Mouse (Mus musculus) left cerebral cortex, adult 6 months (tissue): ENCODE data around the gene Vmn2r-ps159. TPM values are rescaled to one million over a fixed set of nuclear protein-coding genes. Genes with fewer than 3 reads are reported as not detected.

Source experiments
- long read RNA-seq, 2 experiments: library from polyadenylated mRNA; unstranded; transcript quantifications; one replicate each; pipeline ENCODE4 v2.0.0; 2019 to 2020
- polyA plus RNA-seq: library from polyadenylated mRNA; unstranded; fragments of <200 nt; fragmentation: Nextera tagmentation; gene quantifications from 2 replicates; pipeline ENCODE4 v1.2.3, GENCODE M21; 2021

The Vmn2r-ps159 gene
- polyA plus RNA-seq, result not detected in 2 replicates
- long read RNA-seq, experiment 1, result 0 reads
- long read RNA-seq, experiment 2, result 0 reads

DNA sequence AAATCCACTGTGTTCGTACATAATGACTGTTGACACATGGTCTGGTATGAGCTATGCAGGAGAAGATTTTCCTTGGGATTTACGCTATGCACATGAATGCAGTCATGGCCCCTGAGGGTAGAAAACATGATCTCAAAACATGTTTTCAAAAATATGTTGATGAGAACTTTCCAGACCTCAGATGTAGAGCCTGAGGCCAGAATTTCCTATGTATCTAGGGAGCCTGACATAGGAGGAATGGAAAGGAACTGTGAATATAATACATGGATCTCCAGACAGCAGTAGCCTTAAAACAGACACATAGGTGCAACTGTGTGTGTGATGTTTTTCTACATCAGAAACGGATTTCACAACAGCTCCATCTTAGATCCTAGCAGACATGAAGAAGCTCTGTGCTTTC lies at the start of gene Vmn2r-ps159:
Gene Vmn2r-ps159 (plus strand): TSS at position 301 of the 400 bp plus-strand sequence.

Other genes with a start within 250 kb of the Vmn2r-ps159 start
- 5.7 and 8.9 TPM in 2 replicates for gene 9430015G10Rik, start 221.1 kb upstream of the Vmn2r-ps159 start, polyA plus RNA-seq
- gene Rnf223, start 200.6 kb upstream of the Vmn2r-ps159 start, polyA plus RNA-seq, result 0.06 and 0.13 TPM in 2 replicates
- gene Agrn, start 133.6 kb upstream of the Vmn2r-ps159 start, polyA plus RNA-seq, result 12.9 and 13.2 TPM in 2 replicates
- 0.48 and 3.8 TPM in 2 replicates for gene Isg15, start 130.3 kb upstream of the Vmn2r-ps159 start, polyA plus RNA-seq
- gene AW011738, start 127.8 kb upstream of the Vmn2r-ps159 start, polyA plus RNA-seq, result 1.5 and 1.6 TPM in 2 replicates
- 0.33 and 0.35 TPM in 2 replicates for gene Perm1, start 115.2 kb upstream of the Vmn2r-ps159 start, polyA plus RNA-seq
- gene Plekhn1, start 96.2 kb upstream of the Vmn2r-ps159 start, polyA plus RNA-seq, result 3.7 and 15.2 TPM in 2 replicates
- 11.3 and 34.1 TPM in 2 replicates for gene Noc2l, start 95.1 kb upstream of the Vmn2r-ps159 start, polyA plus RNA-seq
- 0.66 and 0.77 TPM in 2 replicates for gene Samd11, start 75.4 kb upstream of the Vmn2r-ps159 start, polyA plus RNA-seq